Mouse (Mus musculus): Measurements from ENCODE around the gene Tbx15. TPM values are rescaled to one million over a fixed set of nuclear protein-coding genes. Genes with fewer than 3 reads are reported as not detected.

Gene Tbx15
- polyA plus RNA-seq, 1 experiment from 2014 or later: 1.1 TPM

GRCm38 (mm10) chr3:99253497-99254451 lies 13.6 kb downstream of the Tbx15 start:
- Histone ChIP-seq H3K4me3 (replicated peaks; ENCODE audit: low read length) (peak overlapping the region; percentile 48), H3K4me2 (ENCODE audit: low read depth, low read length) (peak overlapping the region; percentile 70), H3K9me3 (replicated peaks; ENCODE audit: control insufficient read depth, low read length) (no peaks in the 10 kb centered on the region), H3K9ac (ENCODE audit: low read length) (peak overlapping the region; percentile 40; the same call in 1 of the 2 replicates), H3K4me1 (ENCODE audit: control insufficient read depth, insufficient read depth, low read length) (peaks cover 8% of the 10 kb centered on the region), H3K27me3 (ENCODE audit: control insufficient read depth, insufficient read depth, low read length) (peaks cover 93% of the 10 kb centered on the region), H3K36me3 (ENCODE audit: control insufficient read depth, insufficient read depth, low read length) (no peaks in the 10 kb centered on the region), H3K27ac (ENCODE audit: low read length) (no peak overlapping the region)
- ATAC-seq (ENCODE audit: insufficient read depth, low FRiP score): 0 out of 2 replicates have a peak, but pooled peaks have one; percentile 42
- under 1% methylated on average over 73 of the region's 73 CpGs for WGBS

GRCm38 (mm10) chr3:99254559-99255151 lies 14.5 kb downstream of the Tbx15 start:
- Histone ChIP-seq H3K36me3 (ENCODE audit: control insufficient read depth, insufficient read depth, low read length) (no peaks in the 10 kb centered on the region), H3K27me3 (ENCODE audit: control insufficient read depth, insufficient read depth, low read length) (peaks cover 93% of the 10 kb centered on the region), H3K9me3 (replicated peaks; ENCODE audit: control insufficient read depth, low read length) (no peaks in the 10 kb centered on the region), H3K4me1 (ENCODE audit: control insufficient read depth, insufficient read depth, low read length) (peaks cover 8% of the 10 kb centered on the region), H3K4me2 (ENCODE audit: low read depth, low read length) (no peak overlapping the region), H3K9ac (ENCODE audit: low read length) (no peak overlapping the region), H3K4me3 (replicated peaks; ENCODE audit: low read length) (no peak overlapping the region), H3K27ac (ENCODE audit: low read length) (no peak overlapping the region)
- whole genome bisulfite sequencing: 4% methylated on average over 15 of the region's 15 CpGs
- ATAC-seq (ENCODE audit: insufficient read depth, low FRiP score): no peak

- ATAC-seq (ENCODE audit: insufficient read depth, low FRiP score): no peak
- H3K4me3 ChIP-seq (replicated peaks; ENCODE audit: low read length): no peak overlapping the region
- H3K36me3 ChIP-seq (ENCODE audit: control insufficient read depth, insufficient read depth, low read length): no peaks in the 10 kb centered on the region
- no peak overlapping the region for H3K27ac ChIP-seq (ENCODE audit: low read length)
- H3K27me3 ChIP-seq (ENCODE audit: control insufficient read depth, insufficient read depth, low read length): peaks cover 89% of the 10 kb centered on the region
- H3K9me3 ChIP-seq (replicated peaks; ENCODE audit: control insufficient read depth, low read length): no peaks in the 10 kb centered on the region
- WGBS: 14% methylated on average over 11 of the region's 11 CpGs
- peaks cover 8% of the 10 kb centered on the region for H3K4me1 ChIP-seq (ENCODE audit: control insufficient read depth, insufficient read depth, low read length)
- H3K4me2 ChIP-seq (ENCODE audit: low read depth, low read length): no peak overlapping the region
- no peak overlapping the region for H3K9ac ChIP-seq (ENCODE audit: low read length)
Measured at GRCm38 (mm10) chr3:99255411-99256365, 15.5 kb downstream of the Tbx15 start.

- no peak overlapping the region for H3K27ac ChIP-seq (ENCODE audit: low read length)
- no peak overlapping the region for H3K9ac ChIP-seq (ENCODE audit: low read length)
- H3K4me2 ChIP-seq (ENCODE audit: low read depth, low read length): no peak overlapping the region
- 9% methylated on average over 11 of the region's 11 CpGs for WGBS
- H3K9me3 ChIP-seq (replicated peaks; ENCODE audit: control insufficient read depth, low read length): no peaks in the 10 kb centered on the region
- no peak for ATAC-seq (ENCODE audit: insufficient read depth, low FRiP score)
- H3K4me1 ChIP-seq (ENCODE audit: control insufficient read depth, insufficient read depth, low read length): peaks cover 8% of the 10 kb centered on the region
- H3K4me3 ChIP-seq (replicated peaks; ENCODE audit: low read length): no peak overlapping the region
- H3K36me3 ChIP-seq (ENCODE audit: control insufficient read depth, insufficient read depth, low read length): no peaks in the 10 kb centered on the region
- peaks cover 88% of the 10 kb centered on the region for H3K27me3 ChIP-seq (ENCODE audit: control insufficient read depth, insufficient read depth, low read length)
Measured at GRCm38 (mm10) chr3:99256366-99256750, 16.2 kb downstream of the Tbx15 start.

GRCm38 (mm10) chr3:99256766-99257165 lies 16.6 kb downstream of the Tbx15 start:
- Histone ChIP-seq H3K9me3 (replicated peaks; ENCODE audit: control insufficient read depth, low read length) (no peaks in the 10 kb centered on the region), H3K27ac (ENCODE audit: low read length) (no peak overlapping the region), H3K27me3 (ENCODE audit: control insufficient read depth, insufficient read depth, low read length) (peaks cover 88% of the 10 kb centered on the region), H3K4me2 (ENCODE audit: low read depth, low read length) (no peak overlapping the region), H3K36me3 (ENCODE audit: control insufficient read depth, insufficient read depth, low read length) (no peaks in the 10 kb centered on the region), H3K9ac (ENCODE audit: low read length) (no peak overlapping the region), H3K4me1 (ENCODE audit: control insufficient read depth, insufficient read depth, low read length) (peaks cover 8% of the 10 kb centered on the region), H3K4me3 (replicated peaks; ENCODE audit: low read length) (no peak overlapping the region)
- no peak for ATAC-seq (ENCODE audit: insufficient read depth, low FRiP score)
- WGBS: 3% methylated on average over 20 of the region's 20 CpGs

- H3K9me3 ChIP-seq (replicated peaks; ENCODE audit: control insufficient read depth, low read length): no peaks in the 10 kb centered on the region
- no peak overlapping the region for H3K4me2 ChIP-seq (ENCODE audit: low read depth, low read length)
- H3K36me3 ChIP-seq (ENCODE audit: control insufficient read depth, insufficient read depth, low read length): no peaks in the 10 kb centered on the region
- no peak for ATAC-seq (ENCODE audit: insufficient read depth, low FRiP score)
- no peak overlapping the region for H3K27ac ChIP-seq (ENCODE audit: low read length)
- H3K27me3 ChIP-seq (ENCODE audit: control insufficient read depth, insufficient read depth, low read length): peaks cover 89% of the 10 kb centered on the region
- H3K4me3 ChIP-seq (replicated peaks; ENCODE audit: low read length): no peak overlapping the region
- WGBS: 5% methylated on average over 29 of the region's 29 CpGs
- peaks cover 8% of the 10 kb centered on the region for H3K4me1 ChIP-seq (ENCODE audit: control insufficient read depth, insufficient read depth, low read length)
- H3K9ac ChIP-seq (ENCODE audit: low read length): no peak overlapping the region
Measured at GRCm38 (mm10) chr3:99257586-99258577, 17.7 kb downstream of the Tbx15 start.

- H3K9me3 ChIP-seq (replicated peaks; ENCODE audit: control insufficient read depth, low read length): no peaks in the 10 kb centered on the region
- WGBS: 7% methylated on average over 6 of the region's 6 CpGs
- no peaks in the 10 kb centered on the region for H3K4me1 ChIP-seq (ENCODE audit: control insufficient read depth, insufficient read depth, low read length)
Measured at GRCm38 (mm10) chr3:99259741-99260270, 19.6 kb downstream of the Tbx15 start.

GRCm38 (mm10) chr3:99260395-99260794 lies 20.2 kb downstream of the Tbx15 start:
- H3K36me3 ChIP-seq (ENCODE audit: control insufficient read depth, insufficient read depth, low read length): no peaks in the 10 kb centered on the region
- 35% methylated on average over 2 of the region's 2 CpGs for WGBS
- H3K4me2 ChIP-seq (ENCODE audit: low read depth, low read length): no peak overlapping the region
- H3K27me3 ChIP-seq (ENCODE audit: control insufficient read depth, insufficient read depth, low read length): peaks cover 92% of the 10 kb centered on the region
- no peak for ATAC-seq (ENCODE audit: insufficient read depth, low FRiP score)
- no peaks in the 10 kb centered on the region for H3K4me1 ChIP-seq (ENCODE audit: control insufficient read depth, insufficient read depth, low read length)
- H3K27ac ChIP-seq (ENCODE audit: low read length): no peak overlapping the region
- no peak overlapping the region for H3K9ac ChIP-seq (ENCODE audit: low read length)
- H3K9me3 ChIP-seq (replicated peaks; ENCODE audit: control insufficient read depth, low read length): no peaks in the 10 kb centered on the region
- H3K4me3 ChIP-seq (replicated peaks; ENCODE audit: low read length): no peak overlapping the region

More at GRCm38 (mm10) chr3:99259741-99260270, 19.6 kb downstream of the Tbx15 start:
- Histone ChIP-seq H3K9ac (ENCODE audit: low read length) (no peak overlapping the region), H3K4me2 (ENCODE audit: low read depth, low read length) (no peak overlapping the region), H3K36me3 (ENCODE audit: control insufficient read depth, insufficient read depth, low read length) (no peaks in the 10 kb centered on the region), H3K27ac (ENCODE audit: low read length) (no peak overlapping the region), H3K27me3 (ENCODE audit: control insufficient read depth, insufficient read depth, low read length) (peaks cover 89% of the 10 kb centered on the region), H3K4me3 (replicated peaks; ENCODE audit: low read length) (no peak overlapping the region)
- no peak for ATAC-seq (ENCODE audit: insufficient read depth, low FRiP score)
